Mouse (Mus musculus) sigmoid colon, adult 10 weeks (tissue): ENCODE data around the gene Sf1. TPM values are rescaled to one million over a fixed set of nuclear protein-coding genes. Genes with fewer than 3 reads are reported as not detected.

Experiments
- polyA plus RNA-seq: library from polyadenylated mRNA; stranded (reverse); fragments of 350-450 nt; fragmentation: Illumina TruSeq; extraction: RNeasy Lipid Tissue Mini Kit (QIAGEN cat#74804); gene quantifications from one replicate; pipeline ENCODE4 v1.2.3, GENCODE M21; 2014; ENCODE audit warnings: low read depth, low replicate concordance

The Sf1 gene
- polyA plus RNA-seq: 156 TPM

GRCm38 (mm10) chr19:6363411-6364240 is at the start of gene Sf1:
Gene Sf1, plus strand, starts transcription at chr19:6363690.

GRCm38 (mm10) chr19:6334673-6335457 is 28.6 kb upstream of the Sf1 start, which contains the start of gene Men1:
Gene Men1, plus strand, starts transcription at chr19:6334979.

GRCm38 (mm10) chr19:6340524-6341452 is 22.7 kb upstream of the Sf1 start, which contains the start of gene Map4k2:
Gene Map4k2, plus strand, starts transcription at chr19:6341135.

GRCm38 (mm10) chr19:6384128-6384527 is 20.6 kb downstream of the Sf1 start, which contains the start of gene Pygm:
Gene Pygm, plus strand, starts transcription at chr19:6384399.

DNA sequence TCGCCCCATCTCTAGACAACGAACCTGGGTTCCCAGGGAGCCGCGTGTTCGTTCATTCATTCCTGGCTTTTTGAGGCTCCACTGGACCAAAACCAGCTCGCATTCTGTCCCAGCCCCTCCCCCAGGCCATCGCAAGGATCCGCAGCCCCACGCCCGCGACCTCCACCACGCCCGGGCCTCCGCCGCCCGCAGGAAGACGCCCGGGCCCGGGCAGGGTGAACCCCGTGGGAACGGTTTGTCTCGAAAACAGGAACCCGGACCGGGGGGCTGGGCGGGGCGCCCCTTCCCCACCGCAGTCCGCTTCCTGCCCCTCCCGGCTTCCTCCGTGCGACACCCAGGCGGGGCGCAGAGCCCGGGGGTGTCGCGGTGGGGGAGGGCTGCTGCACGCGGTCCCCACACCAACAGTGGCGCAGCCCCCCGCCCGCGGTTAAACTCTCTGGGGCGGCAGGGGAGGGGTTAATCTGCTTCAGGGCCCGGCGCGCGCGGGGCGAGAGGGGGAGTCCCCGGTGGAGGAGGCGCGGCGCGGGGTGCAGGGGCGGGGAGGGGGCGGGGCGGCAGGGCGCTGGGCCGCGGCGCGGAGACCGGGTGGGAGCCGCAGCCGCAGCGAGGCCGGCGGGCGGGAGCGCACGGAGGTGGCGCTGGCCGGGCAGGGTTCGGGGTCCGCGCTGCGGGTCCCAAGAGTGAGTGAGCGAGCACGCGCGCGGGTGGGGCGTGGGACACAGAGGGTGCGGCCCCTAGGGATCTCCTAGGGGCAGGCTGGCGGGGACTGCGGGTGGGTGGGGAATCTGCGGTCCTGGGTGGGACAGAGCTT is 36.0 kb downstream of the Sf1 start, which contains the start of gene Rasgrp2:
Gene Rasgrp2 (plus strand): TSS at position 56 of the 811 bp plus-strand sequence.

DNA sequence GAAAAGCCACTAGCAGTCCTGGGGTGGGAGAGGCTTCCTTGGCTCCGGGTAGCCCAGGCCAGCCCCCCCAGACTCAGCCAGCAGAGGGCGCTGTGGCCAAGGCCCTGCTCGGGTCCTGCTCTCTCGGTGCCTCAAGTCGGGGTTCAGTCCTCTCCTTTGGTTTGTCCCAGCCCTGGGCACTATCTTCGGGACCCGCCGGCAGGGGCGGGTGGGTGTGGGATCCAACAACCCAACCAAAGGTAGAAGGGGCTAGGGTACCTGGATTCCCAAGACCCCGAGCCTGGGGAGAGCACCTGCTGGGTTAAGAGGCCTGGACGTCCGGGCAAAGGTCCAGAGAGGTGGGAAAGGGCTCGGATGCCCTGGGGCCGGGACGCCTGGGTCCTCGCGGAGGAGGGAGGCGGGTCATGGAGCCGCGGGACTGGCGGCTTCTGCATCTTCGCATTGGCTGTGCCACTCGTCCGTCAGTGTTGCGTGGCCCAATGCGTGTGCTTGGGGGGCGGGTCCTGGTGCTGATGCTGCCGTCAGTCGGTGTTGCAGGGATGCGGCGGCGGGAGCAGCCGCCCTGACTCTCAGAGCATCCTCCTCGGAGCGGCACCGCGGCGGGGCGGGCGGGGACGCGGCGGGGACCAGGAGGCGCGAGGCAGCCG is 54.9 kb downstream of the Sf1 start, which contains the start of gene Nrxn2:
Gene Nrxn2 (plus strand): TSS at position 499 of the 647 bp plus-strand sequence.

Other genes starting within 250 kb of the Sf1 start
- gene Sac3d1, start 245.0 kb upstream of the Sf1 start, polyA plus RNA-seq: 0.82 TPM
- 6.2 TPM for gene Snx15, start 235.4 kb upstream of the Sf1 start, polyA plus RNA-seq
- gene Batf2, start 222.7 kb upstream of the Sf1 start, polyA plus RNA-seq: 1.2 TPM
- 3.0 TPM for gene Arl2, start 222.1 kb upstream of the Sf1 start, polyA plus RNA-seq
- gene Majin, start 179.3 kb upstream of the Sf1 start, polyA plus RNA-seq: not detected
- not detected for gene Gpha2, start 137.3 kb upstream of the Sf1 start, polyA plus RNA-seq
- gene Ppp2r5b, start 127.8 kb upstream of the Sf1 start, polyA plus RNA-seq: 0.50 TPM
- gene Atg2a, start 122.0 kb upstream of the Sf1 start, polyA plus RNA-seq: 0.32 TPM
- gene Ehd1, start 87.0 kb upstream of the Sf1 start, polyA plus RNA-seq: 8.5 TPM
- 7.5 TPM for gene Cdc42bpg, start 57.2 kb upstream of the Sf1 start, polyA plus RNA-seq
- gene Men1, start 28.7 kb upstream of the Sf1 start, polyA plus RNA-seq: 4.4 TPM
- gene Map4k2, start 22.6 kb upstream of the Sf1 start, polyA plus RNA-seq: 6.6 TPM
- gene Pygm, start 20.7 kb downstream of the Sf1 start, polyA plus RNA-seq: 4.2 TPM
- gene Rasgrp2, start 35.6 kb downstream of the Sf1 start, polyA plus RNA-seq: 4.7 TPM
- 0.16 TPM for gene Nrxn2, start 55.0 kb downstream of the Sf1 start, polyA plus RNA-seq
- not detected for gene Slc22a12, start 179.3 kb downstream of the Sf1 start, polyA plus RNA-seq